Mouse (Mus musculus) CH12.LX (cell line): ENCODE results near the gene Pik3cb. TPM values are rescaled to one million over a fixed set of nuclear protein-coding genes. Genes with fewer than 3 reads are reported as not detected.

Source experiments
- DNase-seq: peaks from one replicate; pipeline ENCODE4 v3.0.0-alpha.2; 2013; ENCODE audit errors: extremely low read depth
- H3K27ac ChIP-seq: 2 replicates; pipeline ENCODE4 v1.5.1; 2012; ENCODE audit warnings: low read depth, mild to moderate bottlenecking, control low read depth, moderate library complexity; ENCODE audit not compliant: insufficient read depth
- H3K27me3 ChIP-seq: replicated peaks from 2 replicates; pipeline ENCODE3; 2012; ENCODE audit warnings: inconsistent platforms
- H3K36me3 ChIP-seq, 2 experiments: replicated peaks in 1 of 2; 2 replicates each; pipeline versions ENCODE3 to v1.6.1; 2012; ENCODE audit warnings: inconsistent platforms in 1 of 2, low read length in 1 of 2, mild to moderate bottlenecking in 1 of 2, mixed read lengths in 1 of 2, moderate library complexity in 1 of 2; ENCODE audit not compliant: control insufficient read depth in 1 of 2, insufficient read depth in 1 of 2
- H3K4me1 ChIP-seq, 2 experiments: 2 replicates each; pipeline ENCODE4 v1.6.1; 2012; ENCODE audit warnings: inconsistent platforms in 1 of 2, moderate library complexity in 1 of 2; ENCODE audit not compliant: insufficient read depth in 2 of 2, control insufficient read depth in 1 of 2
- H3K4me2 ChIP-seq: 2 replicates; pipeline ENCODE4 v1.6.1; 2012; ENCODE audit warnings: low read depth, mild to moderate bottlenecking, control low read depth; ENCODE audit not compliant: poor library complexity, insufficient read depth, severe bottlenecking
- H3K4me3 ChIP-seq, 3 experiments: fragments of 150-350 bp in 1 of 3; sonication (generic) in 1 of 3; replicated peaks in 1 of 3; 2 replicates each; pipeline versions ENCODE3 to v1.5.1; 2011 to 2012; ENCODE audit warnings: low read depth in 2 of 3, low read length in 2 of 3, mild to moderate bottlenecking in 2 of 3, moderate library complexity in 2 of 3, control low read depth in 1 of 3, improper control_type of control experiment in 1 of 3, inconsistent platforms in 1 of 3, mixed read lengths in 1 of 3; ENCODE audit not compliant: poor library complexity in 1 of 3
- H3K79me2 ChIP-seq: replicated peaks from 2 replicates; pipeline ENCODE4 v1.6.1; 2012; ENCODE audit warnings: mild to moderate bottlenecking, moderate library complexity; ENCODE audit not compliant: control insufficient read depth, poor library complexity, insufficient read depth, severe bottlenecking; ENCODE audit errors: extremely low read depth
- H3K9ac ChIP-seq: 2 replicates; pipeline ENCODE4 v1.6.1; 2012; ENCODE audit warnings: low read depth, mild to moderate bottlenecking, control low read depth, moderate library complexity; ENCODE audit not compliant: insufficient read depth
- H3K9me3 ChIP-seq: replicated peaks from 2 replicates; pipeline ENCODE3; 2012; ENCODE audit warnings: low read length, inconsistent platforms, mixed read lengths
- CHD1 ChIP-seq: IDR thresholded peaks from 2 replicates; pipeline ENCODE4 v1.6.1; 2012; ENCODE audit warnings: low read depth, low read length, improper control_type of control experiment, inconsistent platforms
- CTCF ChIP-seq, 2 experiments: IDR thresholded peaks in 1 of 2; conservative IDR thresholded peaks in 1 of 2; 2 replicates each; pipeline ENCODE4 v1.5.1; 2011 to 2012; ENCODE audit warnings: low read depth in 2 of 2, low read length in 2 of 2, improper control_type of control experiment in 1 of 2, inconsistent platforms in 1 of 2, mild to moderate bottlenecking in 1 of 2, moderate library complexity in 1 of 2
- E2F4 ChIP-seq: IDR thresholded peaks from 2 replicates; pipeline ENCODE4 v1.6.1; 2011; ENCODE audit warnings: low read depth, low read length, improper control_type of control experiment; ENCODE audit not compliant: insufficient replicate concordance
- EP300 ChIP-seq: IDR thresholded peaks from 2 replicates; pipeline ENCODE4 v1.6.1; 2011; ENCODE audit warnings: low read length, improper control_type of control experiment
- IRF4 ChIP-seq: IDR thresholded peaks from 2 replicates; pipeline ENCODE4 v1.6.1; 2014; ENCODE audit warnings: low read depth, mild to moderate bottlenecking, inconsistent platforms, low read length, improper control_type of control experiment
- JUND ChIP-seq: conservative IDR thresholded peaks from 2 replicates; pipeline ENCODE4 v1.6.1; 2011; ENCODE audit warnings: low read depth, low read length, improper control_type of control experiment
- MAFK ChIP-seq: IDR thresholded peaks from 2 replicates; pipeline ENCODE4 v1.6.1; 2011; ENCODE audit warnings: low read length, improper control_type of control experiment; ENCODE audit not compliant: insufficient replicate concordance
- MAX ChIP-seq: IDR thresholded peaks from 2 replicates; pipeline ENCODE4 v1.6.1; 2011; ENCODE audit warnings: low read length, improper control_type of control experiment
- MEF2A ChIP-seq: IDR thresholded peaks from 2 replicates; pipeline ENCODE4 v1.6.1; 2014; ENCODE audit warnings: low read depth, mild to moderate bottlenecking, inconsistent platforms, low read length, improper control_type of control experiment, borderline replicate concordance
- MXI1 ChIP-seq: IDR thresholded peaks from 2 replicates; pipeline ENCODE4 v1.6.1; 2011; ENCODE audit warnings: mild to moderate bottlenecking, low read depth, low read length, improper control_type of control experiment
- NELFE ChIP-seq: IDR thresholded peaks from 2 replicates; pipeline ENCODE4 v1.6.1; 2011; ENCODE audit warnings: low read depth, low read length, improper control_type of control experiment
- NRF1 ChIP-seq: IDR thresholded peaks from 2 replicates; pipeline ENCODE4 v1.6.1; 2014; ENCODE audit warnings: low read depth, mild to moderate bottlenecking, inconsistent platforms, low read length, improper control_type of control experiment, moderate library complexity
- PAX5 ChIP-seq: IDR thresholded peaks from 2 replicates; pipeline ENCODE4 v1.6.1; 2012; ENCODE audit warnings: low read length, inconsistent platforms, mixed read lengths
- POLR2A ChIP-seq: IDR thresholded peaks from 2 replicates; pipeline ENCODE4 v1.6.1; 2011; ENCODE audit warnings: low read depth, mild to moderate bottlenecking, improper control_type of control experiment, low read length
- RAD21 ChIP-seq: IDR thresholded peaks from 2 replicates; pipeline ENCODE4 v1.6.1; 2011; ENCODE audit warnings: low read depth, mild to moderate bottlenecking, low read length, improper control_type of control experiment, moderate library complexity
- RCOR1 ChIP-seq: conservative IDR thresholded peaks from 2 replicates; pipeline ENCODE4 v1.6.1; 2012; ENCODE audit warnings: low read depth, mild to moderate bottlenecking, inconsistent platforms, low read length, improper control_type of control experiment
- SIN3A ChIP-seq: IDR thresholded peaks from 2 replicates; pipeline ENCODE4 v1.6.1; 2012; ENCODE audit warnings: low read length, improper control_type of control experiment, inconsistent platforms
- TBP ChIP-seq: conservative IDR thresholded peaks from 2 replicates; pipeline ENCODE4 v1.6.1; 2011; ENCODE audit warnings: low read depth, low read length, improper control_type of control experiment
- TCF12 ChIP-seq: IDR thresholded peaks from 2 replicates; pipeline ENCODE4 v1.6.1; 2014; ENCODE audit warnings: low read depth, mild to moderate bottlenecking, inconsistent platforms, low read length, improper control_type of control experiment
- USF1 ChIP-seq: IDR thresholded peaks from 2 replicates; pipeline ENCODE4 v1.6.1; 2014; ENCODE audit warnings: low read depth, mild to moderate bottlenecking, inconsistent platforms, low read length, improper control_type of control experiment
- USF2 ChIP-seq: conservative IDR thresholded peaks from 2 replicates; pipeline ENCODE4 v1.6.1; 2011; ENCODE audit warnings: low read depth, low read length, improper control_type of control experiment
- ZKSCAN1 ChIP-seq: IDR thresholded peaks from 2 replicates; pipeline ENCODE4 v1.6.1; 2012; ENCODE audit warnings: low read depth, inconsistent platforms, low read length, improper control_type of control experiment, borderline replicate concordance
- dilution Hi-C: fragments of 300-500 bp; cut with MboI; formaldehyde crosslinking; loops from 2 replicates; pipeline ENCODE4 v1.14.3; 2020; ENCODE audit warnings: low sequenced_read_pairs; ENCODE audit not compliant: extremely low pct_unique_long_range_greater_than_20kb, extremely low pct_ligation_motif_present
- in situ Hi-C: fragments of 300-500 bp; cut with MboI; formaldehyde crosslinking; loops from 3 replicates; pipeline ENCODE4 v1.14.3; 2019; ENCODE audit warnings: low sequenced_read_pairs, low pct_ligation_motif_present, low pct_unique_long_range_greater_than_20kb, mixed read lengths
- polyA plus RNA-seq: library from polyadenylated mRNA; unstranded; fragments of >175 nt; gene quantifications from 2 replicates; pipeline ENCODE4 v1.2.1, GENCODE M21; 2012; ENCODE audit warnings: low read depth; ENCODE audit not compliant: insufficient read length
- total RNA-seq, 2 experiments: library from RNA; depleted of rRNA; stranded (reverse); fragments of 300-350 nt in 1 of 2; fragments of >200 nt in 1 of 2; gene quantifications; 2 replicates each; pipeline ENCODE4 v1.2.3; 2012 to 2014

The Pik3cb gene
- total and polyA plus RNA-seq, 3 experiments, result 1.0 to 3.2 (median 1.0) TPM

DNA sequence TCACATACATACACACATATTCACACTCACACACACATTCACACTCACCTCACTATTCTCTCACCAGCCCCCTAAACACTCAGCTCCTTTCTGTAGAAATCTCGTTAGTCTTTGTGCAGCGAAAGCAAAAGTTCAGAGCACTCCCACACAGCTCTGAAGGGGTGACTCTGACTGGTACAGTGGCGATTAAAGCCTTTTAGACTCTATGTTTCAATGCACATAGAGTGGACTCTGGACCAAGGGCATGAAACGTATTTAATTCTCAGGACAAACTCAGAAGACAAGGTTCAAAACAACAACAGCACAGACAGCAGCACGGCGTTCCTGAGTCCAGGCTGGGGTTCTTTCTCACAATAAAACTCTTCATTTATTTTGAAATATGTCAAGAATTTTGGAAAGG is 122.7 kb downstream of the Pik3cb start:
- in situ Hi-C loops (no loop called here), dilution Hi-C loops (no loop called here)
- no peak for DNase-seq
- Histone ChIP-seq H3K36me3 (no peaks in the 10 kb centered on the region), H3K27ac (no peak overlapping the region), H3K9me3 (no peaks in the 10 kb centered on the region), H3K79me2 (no peaks in the 10 kb centered on the region), H3K4me1 (no peaks in the 10 kb centered on the region), H3K4me2 (no peak overlapping the region), H3K27me3 (no peaks in the 10 kb centered on the region), H3K4me3 (no peak overlapping the region), H3K9ac (no peak overlapping the region)
- TF ChIP-seq MEF2A (no peak), NRF1 (no peak), USF2 (no peak), TBP (no peak), SIN3A (no peak), TCF12 (no peak), ZKSCAN1 (no peak), RAD21 (no peak), MAX (no peak), PAX5 (no peak), CTCF (conservative IDR thresholded peaks at IDR 0.05 in 1 of 2, IDR thresholded peaks at IDR 0.05 in 1 of 2; ENCODE audit: low read depth in 2 of 2, low read length in 2 of 2) (no peak), EP300 (no peak)

DNA sequence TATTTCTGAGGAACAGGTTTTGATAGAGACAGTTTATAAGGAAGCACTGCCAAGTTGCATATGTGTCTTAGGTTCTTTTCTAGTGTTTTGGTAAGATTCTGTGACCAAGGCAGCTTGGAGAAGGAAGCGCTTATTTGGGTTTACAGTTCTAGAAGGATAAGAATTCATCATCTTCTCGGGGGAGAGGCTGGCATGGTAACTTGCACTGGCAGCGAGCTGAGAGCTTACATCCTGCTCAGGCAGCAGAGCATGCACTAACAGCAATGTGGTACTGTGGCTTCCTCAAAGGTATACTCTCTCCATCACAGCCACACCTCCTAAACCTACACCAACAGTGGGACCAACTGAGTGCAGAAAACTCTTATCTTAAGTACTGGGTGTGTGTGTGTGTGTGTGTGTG is 123.7 kb downstream of the Pik3cb start:
- no peaks in the 10 kb centered on the region for H3K79me2 ChIP-seq
- H3K9ac ChIP-seq, result no peak overlapping the region
- H3K4me1 ChIP-seq, result no peaks in the 10 kb centered on the region
- in situ Hi-C loops, result no loop called here
- H3K9me3 ChIP-seq, result no peaks in the 10 kb centered on the region
- no peaks in the 10 kb centered on the region for H3K36me3 ChIP-seq
- no peak for DNase-seq
- H3K27me3 ChIP-seq, result no peaks in the 10 kb centered on the region
- H3K4me3 ChIP-seq, result no peak overlapping the region
- dilution Hi-C loops, result no loop called here
- H3K27ac ChIP-seq, result no peak overlapping the region
- H3K4me2 ChIP-seq, result no peak overlapping the region
- TF ChIP-seq POLR2A (no peak), MAX (no peak), MAFK (no peak), RCOR1 (no peak), NELFE (no peak), USF1 (no peak), EP300 (no peak), IRF4 (no peak), E2F4 (no peak), JUND (no peak), CHD1 (no peak), MXI1 (no peak), TCF12 (no peak)
